ENCODE assay signal across 8 mouse cellular contexts in genomic region chr2:49450931-49451636, GRCm38 (mm10). TPM values are rescaled to one million over a fixed set of nuclear protein-coding genes. Genes with fewer than 3 reads are reported as not detected.
DNase-seq lines count a peak whose midpoint lies in the region; ATAC-seq and TF ChIP-seq lines count a peak whose summit lies in the region.

TSS of gene Epc2 (plus strand) at chr2:49451486.

- H3K4me3 ChIP-seq in bone marrow macrophage, adult 2 months (ENCODE audit: insufficient read depth, low read length) = peak within 1 kb of the TSS; percentile 96
- H3K4me3 ChIP-seq in embryonic facial prominence, embryonic 15.5 days (replicated peaks) = peak within 1 kb of the TSS; percentile 59
- peak within 1 kb of the TSS; percentile 96 for H3K4me3 ChIP-seq in kidney, embryonic 14.5 days (ENCODE audit: low read length)
- H3K4me3 ChIP-seq in limb, embryonic 14.5 days (replicated peaks; ENCODE audit: low read length) = peak within 1 kb of the TSS; percentile 76
- peak within 1 kb of the TSS; percentile 99 for H3K4me3 ChIP-seq in midbrain, embryonic 16.5 days (ENCODE audit: low read depth, low read length)
- peak within 1 kb of the TSS; percentile 97 for H3K4me3 ChIP-seq in spleen, adult 2 months (ENCODE audit: extremely low read depth, insufficient read depth, insufficient read length)

- H3K36me3 ChIP-seq in embryonic facial prominence, embryonic 15.5 days = no peaks in the 10 kb centered on the region
- no peaks in the 10 kb centered on the region for H3K36me3 ChIP-seq in kidney, embryonic 14.5 days (ENCODE audit: control insufficient read depth, insufficient read depth, low read length)
- no peaks in the 10 kb centered on the region for H3K36me3 ChIP-seq in limb, embryonic 14.5 days (ENCODE audit: control insufficient read depth, insufficient read depth, low read length)
- no peaks in the 10 kb centered on the region for H3K36me3 ChIP-seq in midbrain, embryonic 16.5 days (ENCODE audit: control insufficient read depth, insufficient read depth, low read length)
- H3K36me3 ChIP-seq in spleen, adult 2 months (ENCODE audit: control insufficient read depth, insufficient read depth, low read length) = no peaks in the 10 kb centered on the region

- peak within 1 kb of the TSS; percentile 99 for H3K27ac ChIP-seq in bone marrow macrophage, adult 2 months (ENCODE audit: insufficient read depth, low read depth, low read length)
- H3K27ac ChIP-seq in embryonic facial prominence, embryonic 15.5 days (replicated peaks) = peak within 1 kb of the TSS; percentile 99
- peak within 1 kb of the TSS; percentile 99 for H3K27ac ChIP-seq in kidney, embryonic 14.5 days (ENCODE audit: low read depth, low read length)
- peak within 1 kb of the TSS; percentile 98 for H3K27ac ChIP-seq in limb, embryonic 14.5 days (replicated peaks; ENCODE audit: low read depth, low read length)
- H3K27ac ChIP-seq in midbrain, embryonic 16.5 days (ENCODE audit: low read length) = peak within 1 kb of the TSS; percentile 100
- H3K27ac ChIP-seq in spleen, adult 2 months (ENCODE audit: insufficient read depth, low read length) = peak within 1 kb of the TSS; percentile 100

- 0 out of 2 replicates have a peak, but pooled peaks cover 2% of the 10 kb centered on the region for H3K4me1 ChIP-seq in bone marrow macrophage, adult 2 months (ENCODE audit: control insufficient read depth, insufficient read depth, low read length)
- H3K4me1 ChIP-seq in embryonic facial prominence, embryonic 15.5 days = peaks cover 10% of the 10 kb centered on the region; the same call in 1 of the 2 replicates
- H3K4me1 ChIP-seq in kidney, embryonic 14.5 days (ENCODE audit: control insufficient read depth, insufficient read depth, low read length) = no peaks in the 10 kb centered on the region
- peaks cover 9% of the 10 kb centered on the region; the same call in 1 of the 2 replicates for H3K4me1 ChIP-seq in limb, embryonic 14.5 days (ENCODE audit: control insufficient read depth, insufficient read depth, low read length)
- peaks cover 23% of the 10 kb centered on the region for H3K4me1 ChIP-seq in midbrain, embryonic 16.5 days (ENCODE audit: control insufficient read depth, insufficient read depth, low read length)
- peaks cover 2% of the 10 kb centered on the region; the same call in 1 of the 2 replicates for H3K4me1 ChIP-seq in spleen, adult 2 months (ENCODE audit: control insufficient read depth, insufficient read depth, insufficient read length)

- DNase-seq in A20 (ENCODE audit: low read depth, low spot score) = peak; percentile 88
- DNase-seq in heart, adult 9 months (ENCODE audit: low spot score in 2 of 2) = peak; percentile 83 to 84
- DNase-seq in limb, embryonic 14.5 days (ENCODE audit: low spot score) = peak; percentile 90
- peak; percentile 72 to 74 for DNase-seq in spleen, adult 2 months (ENCODE audit: low read depth in 1 of 2, low spot score in 2 of 2)

- H3K9ac ChIP-seq in embryonic facial prominence, embryonic 15.5 days = peak within 1 kb of the TSS; percentile 76
- peak within 1 kb of the TSS; percentile 98 for H3K9ac ChIP-seq in kidney, embryonic 14.5 days (ENCODE audit: low read depth, low read length)
- peak within 1 kb of the TSS; percentile 90 for H3K9ac ChIP-seq in limb, embryonic 14.5 days (ENCODE audit: low read depth, low read length, severe bottlenecking)
- peak within 1 kb of the TSS; percentile 98 for H3K9ac ChIP-seq in midbrain, embryonic 16.5 days (ENCODE audit: low read depth, low read length)

- TF ChIP-seq POLR2A in bone marrow macrophage, adult 2 months (IDR thresholded peaks at IDR 0.05; ENCODE audit: borderline replicate concordance, low read depth, low read length) = no peak
- peak; percentile 60; the same call in 1 of the 2 replicates for TF ChIP-seq POLR2A in limb, embryonic 14.5 days (IDR thresholded peaks at IDR 0.05; ENCODE audit: borderline replicate concordance, extremely low read depth, insufficient read depth, insufficient read length)
- peak; percentile 47; the same call in 1 of the 2 replicates for TF ChIP-seq POLR2A in spleen, adult 2 months (IDR thresholded peaks at IDR 0.05; ENCODE audit: low read depth, low read length)

- H3K9me3 ChIP-seq in embryonic facial prominence, embryonic 15.5 days (replicated peaks) = no peaks in the 10 kb centered on the region
- no peaks in the 10 kb centered on the region for H3K9me3 ChIP-seq in kidney, embryonic 14.5 days (ENCODE audit: control insufficient read depth, low read length)
- H3K9me3 ChIP-seq in limb, embryonic 14.5 days (ENCODE audit: control insufficient read depth, low read length) = no peaks in the 10 kb centered on the region
- H3K9me3 ChIP-seq in midbrain, embryonic 16.5 days (replicated peaks; ENCODE audit: control insufficient read depth, low read length, poor library complexity, severe bottlenecking) = no peaks in the 10 kb centered on the region

- peak within 1 kb of the TSS; percentile 84 for H3K4me2 ChIP-seq in embryonic facial prominence, embryonic 15.5 days (replicated peaks)
- H3K4me2 ChIP-seq in kidney, embryonic 14.5 days (replicated peaks; ENCODE audit: low read depth, low read length) = peak within 1 kb of the TSS; percentile 81
- H3K4me2 ChIP-seq in limb, embryonic 14.5 days (replicated peaks; ENCODE audit: low read depth, low read length, severe bottlenecking) = peak within 1 kb of the TSS; percentile 87
- peak within 1 kb of the TSS; percentile 95 for H3K4me2 ChIP-seq in midbrain, embryonic 16.5 days (ENCODE audit: low read length)

- peak; percentile 84 for ATAC-seq in embryonic facial prominence, embryonic 15.5 days (ENCODE audit: insufficient number of reproducible peaks, low FRiP score, low TSS enrichment, low read depth)
- ATAC-seq in kidney, embryonic 14.5 days (ENCODE audit: low FRiP score, low TSS enrichment) = peak; percentile 89
- ATAC-seq in limb, embryonic 14.5 days (ENCODE audit: low FRiP score, low read depth) = peak; percentile 82
- ATAC-seq in midbrain, embryonic 16.5 days = peak; percentile 87

- WGBS in embryonic facial prominence, embryonic 15.5 days = under 1% methylated on average over 81 of the region's 88 CpGs
- under 1% methylated on average over 50 of the region's 88 CpGs for WGBS in kidney, embryonic 14.5 days
- WGBS in limb, embryonic 14.5 days = under 1% methylated on average over 39 of the region's 88 CpGs
- under 1% methylated on average over 59 of the region's 88 CpGs for WGBS in midbrain, embryonic 16.5 days
- under 1% methylated on average over 68 of the region's 88 CpGs for WGBS in spleen, adult 2 months

- no peak for TF ChIP-seq CTCF in bone marrow macrophage, adult 2 months (IDR thresholded peaks at IDR 0.05; ENCODE audit: low read depth, low read length)
- TF ChIP-seq CTCF in spleen, adult 2 months (IDR thresholded peaks at IDR 0.05; ENCODE audit: extremely low read depth, insufficient read depth, insufficient read length, insufficient replicate concordance) = no peak

- no peaks in the 10 kb centered on the region for H3K27me3 ChIP-seq in embryonic facial prominence, embryonic 15.5 days
- H3K27me3 ChIP-seq in kidney, embryonic 14.5 days (ENCODE audit: control insufficient read depth, insufficient read depth, low read length) = no peaks in the 10 kb centered on the region
- no peaks in the 10 kb centered on the region for H3K27me3 ChIP-seq in limb, embryonic 14.5 days (ENCODE audit: control insufficient read depth, insufficient read depth, low read length)
- no peaks in the 10 kb centered on the region for H3K27me3 ChIP-seq in midbrain, embryonic 16.5 days (ENCODE audit: control insufficient read depth, insufficient read depth, low read depth, low read length)
- no peaks in the 10 kb centered on the region for H3K27me3 ChIP-seq in spleen, adult 2 months (ENCODE audit: control insufficient read depth, insufficient read depth, low read length)

RNA-seq across cellular contexts. Expression of gene Epc2, which starts in this region (rescaled TPM):
- 16.4 and 25.0 TPM in 2 replicates for polyA plus RNA-seq in bone marrow macrophage, adult 2 months (2012; ENCODE audit: insufficient read depth, insufficient read length, missing spikeins)
- polyA plus RNA-seq in embryonic facial prominence, embryonic 15.5 days (2015; fragmentation: Nextera tagmentation; extraction: Ambion mirVana) = 5.9 and 6.0 TPM in 2 replicates
- 9.0 and 12.8 TPM in 2 replicates for polyA plus RNA-seq in kidney, embryonic 14.5 days (2014; fragmentation: Nextera tagmentation; extraction: Ambion mirVana)
- polyA plus RNA-seq in limb, embryonic 14.5 days (2012; rRNA removed) = 16.2 and 17.8 TPM in 2 replicates
- 10.3 and 11.5 TPM in 2 replicates for polyA plus RNA-seq in limb, embryonic 14.5 days (2014; fragmentation: Nextera tagmentation; extraction: Ambion mirVana)
- polyA plus RNA-seq in midbrain, embryonic 16.5 days (2015; fragmentation: Nextera tagmentation; extraction: Ambion mirVana) = 9.5 and 12.7 TPM in 2 replicates
- 5.5 and 5.7 TPM in 2 replicates for polyA plus RNA-seq in spleen, adult 2 months (2012; rRNA removed)

Comparison
In these comparisons a context has a peak if more than half of its experiments do, and no peak if none do; other contexts are left out.
1. Peak in every context shown above with its lines: DNase-seq, ATAC-seq, H3K4me3 ChIP-seq and H3K27ac ChIP-seq.